Mouse (Mus musculus) neural tube, embryonic 13.5 days (tissue): ENCODE measurements at regions not wholly inside any gene's neighbourhood (a gene's known extent, or its start where the extent isn't known, plus 50 kb on each side); places are given as distances from the start of the nearest gene placed in this dataset.
A peak's percentile ranks its signal among the peaks of the same experiment; 100 is the strongest.
"Not testable (repeated sequence)": the region's sequence is repeated elsewhere in the genome, so short reads cannot be mapped to it uniquely, and the experiment has no call there.

Source experiments
- ATAC-seq: fragments of 200-750 bp; cut with Nextera tagmentation; 2 replicates; pipeline ENCODE4 v1.8.0; 2017; ENCODE audit warnings: low read depth, mild to moderate bottlenecking, moderate TSS enrichment, moderate library complexity
- H3K27ac ChIP-seq: fragments of 300-500 bp; sonication (generic); replicated peaks from 2 replicates; pipeline ENCODE4 v1.5.1; 2015; ENCODE audit warnings: moderate library complexity, mild to moderate bottlenecking, inconsistent platforms
- H3K27me3 ChIP-seq: fragments of 300-500 bp; sonication (generic); 2 replicates; pipeline ENCODE4 v1.6.1; 2015; ENCODE audit warnings: mild to moderate bottlenecking, inconsistent platforms
- H3K36me3 ChIP-seq: fragments of 300-500 bp; sonication (generic); 2 replicates; pipeline ENCODE4 v1.6.1; 2015; ENCODE audit warnings: mild to moderate bottlenecking, inconsistent platforms
- H3K4me1 ChIP-seq: fragments of 300-500 bp; sonication (generic); replicated peaks from 2 replicates; pipeline ENCODE4 v1.6.1; 2015; ENCODE audit warnings: inconsistent platforms
- H3K4me2 ChIP-seq: fragments of 300-500 bp; sonication (generic); 2 replicates; pipeline ENCODE4 v1.6.1; 2015; ENCODE audit warnings: inconsistent platforms, mild to moderate bottlenecking, moderate library complexity
- H3K4me3 ChIP-seq: fragments of 300-500 bp; sonication (generic); 2 replicates; pipeline ENCODE4 v1.5.1; 2015; ENCODE audit warnings: mild to moderate bottlenecking, inconsistent platforms
- H3K9ac ChIP-seq: fragments of 300-500 bp; sonication (generic); 2 replicates; pipeline ENCODE4 v1.6.1; 2015; ENCODE audit warnings: moderate library complexity, mild to moderate bottlenecking, inconsistent platforms
- H3K9me3 ChIP-seq: fragments of 300-500 bp; sonication (generic); 2 replicates; pipeline ENCODE4 v1.6.1; 2016; ENCODE audit warnings: inconsistent platforms
- WGBS: fragments of 180-500 bp; shearing (Covaris S2); methylation state at CpG from one replicate; pipeline ENCODE4 v1.1.7; 2015; 5-methylcytosine and 5-hydroxymethylcytosine counted together

- Histone ChIP-seq H3K27me3 (no peaks in the 10 kb centered on the region), H3K4me3 (no peak overlapping the region), H3K27ac (peak overlapping the region; percentile 23; the same call in 1 of the 2 replicates), H3K36me3 (no peaks in the 10 kb centered on the region), H3K4me1 (peaks cover 15% of the 10 kb centered on the region), H3K9ac (no peak overlapping the region), H3K4me2 (peak overlapping the region; percentile 32), H3K9me3 (no peaks in the 10 kb centered on the region)
- 60% methylated on average over 16 of the region's 16 CpGs for WGBS
- ATAC-seq: no peak
Measured at GRCm38 (mm10) chr1:43310711-43311695, 114.2 kb upstream of the Fhl2 start.

- H3K27ac ChIP-seq, H3K36me3 ChIP-seq, H3K4me3 ChIP-seq, H3K9ac ChIP-seq, H3K9me3 ChIP-seq, ATAC-seq, H3K27me3 ChIP-seq, H3K4me2 ChIP-seq: not testable (repeated sequence)
- WGBS: 85% methylated on average over 12 of the region's 12 CpGs
- H3K4me1 ChIP-seq: peaks cover 11% of the 10 kb centered on the region
Measured at GRCm38 (mm10) chr1:43316331-43316730, 119.5 kb upstream of the Fhl2 start.

GRCm38 (mm10) chr1:43317076-43317871 lies 120.5 kb upstream of the Fhl2 start:
- no peaks in the 10 kb centered on the region for H3K27me3 ChIP-seq
- WGBS: 46% methylated on average over 3 of the region's 3 CpGs
- H3K36me3 ChIP-seq: no peaks in the 10 kb centered on the region
- 0 out of 2 replicates have a peak, but pooled peaks cover 6% of the 10 kb centered on the region for H3K4me1 ChIP-seq
- no peak overlapping the region for H3K9ac ChIP-seq
- H3K4me2 ChIP-seq: no peak overlapping the region
- H3K9me3 ChIP-seq: no peaks in the 10 kb centered on the region
- H3K4me3 ChIP-seq: no peak overlapping the region
- 0 out of 2 replicates have a peak overlapping the region, but pooled peaks have one; percentile 4 for H3K27ac ChIP-seq
- peak; percentile 90 for ATAC-seq

GRCm38 (mm10) chr1:43333488-43333887 lies 110.9 kb upstream of the Nck2 start:
- not testable (repeated sequence) for H3K4me3 ChIP-seq, H3K27ac ChIP-seq, H3K4me1 ChIP-seq, H3K9ac ChIP-seq, H3K4me2 ChIP-seq, ATAC-seq, H3K36me3 ChIP-seq, H3K27me3 ChIP-seq
- 0 out of 2 replicates have a peak, but pooled peaks cover 11% of the 10 kb centered on the region for H3K9me3 ChIP-seq
- WGBS: 94% methylated on average over 10 of the region's 10 CpGs

- Histone ChIP-seq H3K27ac (no peak overlapping the region), H3K4me2 (no peak overlapping the region), H3K9ac (no peak overlapping the region), H3K27me3 (no peaks in the 10 kb centered on the region), H3K36me3 (no peaks in the 10 kb centered on the region), H3K9me3 (0 out of 2 replicates have a peak, but pooled peaks cover 11% of the 10 kb centered on the region), H3K4me1 (0 out of 2 replicates have a peak, but pooled peaks cover 6% of the 10 kb centered on the region), H3K4me3 (no peak overlapping the region)
- 89% methylated on average over 3 of the region's 3 CpGs for WGBS
- no peak for ATAC-seq
Measured at GRCm38 (mm10) chr1:43337168-43337784, 107.1 kb upstream of the Nck2 start.

- Histone ChIP-seq H3K9me3 (0 out of 2 replicates have a peak, but pooled peaks cover 7% of the 10 kb centered on the region), H3K27me3 (no peaks in the 10 kb centered on the region), H3K36me3 (no peaks in the 10 kb centered on the region), H3K9ac (no peak overlapping the region), H3K4me1 (0 out of 2 replicates have a peak, but pooled peaks cover 6% of the 10 kb centered on the region), H3K27ac (no peak overlapping the region), H3K4me3 (no peak overlapping the region), H3K4me2 (no peak overlapping the region)
- WGBS: 78% methylated on average over 6 of the region's 6 CpGs
- no peak for ATAC-seq
Measured at GRCm38 (mm10) chr1:43338096-43338915, 106.1 kb upstream of the Nck2 start.

GRCm38 (mm10) chr1:43342848-43343247 lies 101.5 kb upstream of the Nck2 start:
- WGBS: 79% methylated on average over 2 of the region's 2 CpGs

GRCm38 (mm10) chr1:43343410-43343809 lies 101.0 kb upstream of the Nck2 start:
- Histone ChIP-seq H3K27me3 (no peaks in the 10 kb centered on the region), H3K36me3 (no peaks in the 10 kb centered on the region), H3K9me3 (no peaks in the 10 kb centered on the region), H3K4me1 (no peaks in the 10 kb centered on the region), H3K4me3 (no peak overlapping the region), H3K27ac (no peak overlapping the region), H3K9ac (no peak overlapping the region), H3K4me2 (no peak overlapping the region)
- 85% methylated on average over 2 of the region's 2 CpGs for WGBS
- no peak for ATAC-seq

More at GRCm38 (mm10) chr1:43342848-43343247, 101.5 kb upstream of the Nck2 start:
- ATAC-seq: no peak
- Histone ChIP-seq H3K27me3 (no peaks in the 10 kb centered on the region), H3K4me1 (no peaks in the 10 kb centered on the region), H3K9me3 (no peaks in the 10 kb centered on the region), H3K9ac (no peak overlapping the region), H3K27ac (no peak overlapping the region), H3K36me3 (no peaks in the 10 kb centered on the region), H3K4me3 (no peak overlapping the region), H3K4me2 (no peak overlapping the region)

- no peaks in the 10 kb centered on the region for H3K27me3 ChIP-seq
- WGBS: 69% methylated on average over 5 of the region's 5 CpGs
- no peaks in the 10 kb centered on the region for H3K9me3 ChIP-seq
- H3K36me3 ChIP-seq: no peaks in the 10 kb centered on the region
- no peak overlapping the region for H3K9ac ChIP-seq
- H3K27ac ChIP-seq: no peak overlapping the region
- no peak for ATAC-seq
- no peak overlapping the region for H3K4me2 ChIP-seq
- no peak overlapping the region for H3K4me3 ChIP-seq
- H3K4me1 ChIP-seq: no peaks in the 10 kb centered on the region
Measured at GRCm38 (mm10) chr1:43344001-43344400, 100.4 kb upstream of the Nck2 start.

- WGBS: 57% methylated on average over 4 of the region's 4 CpGs
- Histone ChIP-seq H3K4me3 (no peak overlapping the region), H3K27ac (no peak overlapping the region), H3K4me1 (no peaks in the 10 kb centered on the region), H3K36me3 (no peaks in the 10 kb centered on the region), H3K27me3 (no peaks in the 10 kb centered on the region), H3K9ac (no peak overlapping the region), H3K9me3 (no peaks in the 10 kb centered on the region), H3K4me2 (no peak overlapping the region)
- peak; percentile 86 for ATAC-seq
Measured at GRCm38 (mm10) chr1:43347152-43347551, 97.2 kb upstream of the Nck2 start.

- H3K9me3 ChIP-seq: no peaks in the 10 kb centered on the region; the same call in 1 of the 2 replicates
- H3K27ac ChIP-seq: no peak overlapping the region
- no peak overlapping the region for H3K4me3 ChIP-seq
- no peaks in the 10 kb centered on the region for H3K27me3 ChIP-seq
- H3K4me1 ChIP-seq: no peaks in the 10 kb centered on the region
- no peak for ATAC-seq
- 57% methylated on average over 3 of the region's 3 CpGs for WGBS
- H3K36me3 ChIP-seq: no peaks in the 10 kb centered on the region
- H3K4me2 ChIP-seq: no peak overlapping the region
- H3K9ac ChIP-seq: no peak overlapping the region
Measured at GRCm38 (mm10) chr1:43349966-43350365, 94.4 kb upstream of the Nck2 start.
